Mouse (Mus musculus) forebrain, embryonic 16.5 days (tissue): Measurements from ENCODE around the gene Rgs8. TPM values are rescaled to one million over a fixed set of nuclear protein-coding genes. Genes with fewer than 3 reads are reported as not detected.

Experiments
- ATAC-seq: fragments of 200-750 bp; cut with Nextera tagmentation; 2 replicates; pipeline ENCODE4 v1.8.0; 2017; ENCODE audit warnings: mild to moderate bottlenecking, moderate library complexity
- H3K27ac ChIP-seq: fragments of 300-500 bp; sonication (generic); 2 replicates; pipeline ENCODE4 v1.5.1; 2014; ENCODE audit warnings: low read length, control low read depth
- H3K27me3 ChIP-seq: fragments of 300-500 bp; sonication (generic); replicated peaks from 2 replicates; pipeline ENCODE4 v1.6.1; 2014; ENCODE audit warnings: low read length; ENCODE audit not compliant: control insufficient read depth, insufficient read depth
- H3K36me3 ChIP-seq: fragments of 300-500 bp; sonication (generic); 2 replicates; pipeline ENCODE4 v1.6.1; 2014; ENCODE audit not compliant: control insufficient read depth, insufficient read depth
- H3K4me1 ChIP-seq: fragments of 300-500 bp; sonication (generic); replicated peaks from 2 replicates; pipeline ENCODE4 v1.6.1; 2014; ENCODE audit warnings: low read length; ENCODE audit not compliant: control insufficient read depth, insufficient read depth
- H3K4me2 ChIP-seq: fragments of 300-500 bp; sonication (generic); 2 replicates; pipeline ENCODE4 v1.6.1; 2014; ENCODE audit warnings: mild to moderate bottlenecking, low read length, control low read depth
- H3K4me3 ChIP-seq: fragments of 300-500 bp; sonication (generic); replicated peaks from 2 replicates; pipeline ENCODE4 v1.5.1; 2014; ENCODE audit warnings: mild to moderate bottlenecking, low read length, control low read depth
- H3K9ac ChIP-seq: fragments of 300-500 bp; sonication (generic); replicated peaks from 2 replicates; pipeline ENCODE4 v1.6.1; 2014; ENCODE audit warnings: low read depth, low read length, control low read depth
- H3K9me3 ChIP-seq: fragments of 300-500 bp; sonication (generic); 2 replicates; pipeline ENCODE4 v1.6.1; 2016; ENCODE audit warnings: low read length; ENCODE audit not compliant: control insufficient read depth
- WGBS: fragments of 180-500 bp; shearing (Covaris S2); extraction: QIAGEN DNeasy Blood & Tissue Kit; methylation state at CpG from one replicate; pipeline ENCODE4 v1.1.7; 2014; 5-methylcytosine and 5-hydroxymethylcytosine counted together
- polyA plus RNA-seq: library from polyadenylated mRNA; unstranded; fragments of >200 nt; fragmentation: Nextera tagmentation; extraction: Ambion mirVana; gene quantifications from 2 replicates; pipeline ENCODE4 v1.2.1, GENCODE M21; 2015

The Rgs8 gene
- polyA plus RNA-seq, result 16.1 and 22.4 TPM in 2 replicates

DNA sequence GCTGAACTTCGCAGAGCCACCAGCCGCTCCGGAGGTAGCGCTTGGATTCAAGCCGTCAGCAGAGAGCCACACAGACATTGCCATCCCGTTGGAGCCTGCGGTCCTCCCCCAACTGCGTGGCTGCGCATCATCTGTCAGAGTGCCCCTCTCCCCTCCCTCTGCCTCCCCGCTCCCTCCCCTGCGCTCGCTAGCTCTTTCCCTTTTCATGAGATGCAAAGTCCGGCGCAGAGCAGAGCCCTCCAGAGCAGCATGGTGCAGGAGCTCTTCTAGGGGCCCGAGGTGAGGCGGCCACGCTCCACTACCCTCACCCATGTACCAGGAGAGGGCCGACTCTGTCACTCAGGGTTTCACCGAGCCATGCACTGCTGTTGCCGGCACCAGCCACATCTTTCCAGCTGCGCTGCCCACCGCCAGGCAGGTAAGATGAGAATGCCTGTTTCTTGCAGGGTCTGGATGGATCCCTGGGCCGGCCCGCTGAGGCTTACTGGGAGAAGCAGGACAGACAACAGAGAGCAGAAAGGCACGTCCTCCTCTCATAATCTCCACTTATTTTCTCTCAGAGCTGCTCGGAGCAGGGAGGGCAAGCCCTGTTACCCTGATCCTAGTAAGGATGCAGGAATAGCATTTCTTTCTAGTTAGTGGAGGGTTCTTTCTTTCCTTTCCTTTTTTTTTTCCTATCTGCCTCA is at the start of gene Rgs8:
Rgs8 (plus strand) TSS at position 88 of the 686 bp plus-strand sequence.
- no peaks in the 10 kb centered on the region for H3K9me3 ChIP-seq
- peak within 1 kb of the TSS; percentile 65 for H3K9ac ChIP-seq
- 2% methylated on average over 26 of the region's 26 CpGs for WGBS
- peak within 1 kb of the TSS; percentile 74 for H3K4me2 ChIP-seq
- no peaks in the 10 kb centered on the region for H3K36me3 ChIP-seq
- peak within 1 kb of the TSS; percentile 52; the same call in 1 of the 2 replicates for H3K27ac ChIP-seq
- H3K27me3 ChIP-seq, result no peaks in the 10 kb centered on the region
- ATAC-seq, result peak; percentile 91
- peak within 1 kb of the TSS; percentile 48 for H3K4me3 ChIP-seq
- H3K4me1 ChIP-seq, result peaks cover 14% of the 10 kb centered on the region

DNA sequence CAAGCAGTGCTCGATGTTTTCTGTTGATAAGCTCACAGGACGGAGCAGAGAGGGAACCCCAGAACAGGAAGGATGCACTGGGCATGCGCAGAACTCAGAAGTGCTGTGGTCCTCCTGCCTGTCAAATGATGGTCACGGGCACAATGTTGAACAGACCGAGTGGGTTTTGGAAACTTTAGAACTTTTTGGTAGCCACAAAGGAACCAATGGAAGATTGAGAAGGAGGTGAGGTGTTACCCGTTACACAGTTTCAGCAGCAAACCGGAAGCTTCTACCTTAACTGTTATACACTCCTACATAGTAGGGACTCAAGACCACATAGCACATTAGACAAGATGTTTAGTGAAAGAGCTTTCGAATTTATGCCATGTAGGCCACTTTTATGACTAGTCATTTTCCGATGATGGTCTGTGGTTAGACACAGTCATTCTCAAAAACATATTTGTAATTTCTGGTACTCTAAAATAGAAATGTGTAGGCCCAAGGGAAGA is 35.4 kb upstream of the Rgs8 start:
- Histone ChIP-seq H3K27me3 (no peaks in the 10 kb centered on the region), H3K4me3 (no peak overlapping the region), H3K36me3 (no peaks in the 10 kb centered on the region), H3K9ac (no peak overlapping the region), H3K27ac (no peak overlapping the region), H3K4me1 (no peaks in the 10 kb centered on the region), H3K9me3 (no peaks in the 10 kb centered on the region), H3K4me2 (no peak overlapping the region)
- 97% methylated on average over 9 of the region's 9 CpGs for WGBS
- no peak for ATAC-seq

DNA sequence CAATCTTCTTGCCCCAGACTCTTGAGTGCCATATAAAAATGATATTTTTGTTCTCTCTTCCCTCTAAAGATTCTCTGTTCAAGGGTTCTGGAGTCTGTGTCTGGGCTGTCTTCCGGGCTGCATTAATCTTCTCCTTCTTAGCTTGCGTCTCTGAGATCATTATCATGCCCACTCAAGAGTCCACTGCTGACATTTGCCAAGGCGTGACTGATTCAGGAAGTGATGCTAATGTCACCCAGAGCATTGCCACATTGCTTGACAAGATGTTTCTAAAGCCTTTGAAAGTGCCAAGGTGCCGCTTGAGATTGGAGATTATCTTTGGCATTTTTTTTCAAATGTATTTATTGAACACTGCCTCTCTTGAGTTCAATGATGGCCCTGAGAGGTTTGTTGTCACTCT is 29.8 kb upstream of the Rgs8 start:
- Histone ChIP-seq H3K9me3 (no peaks in the 10 kb centered on the region), H3K4me1 (no peaks in the 10 kb centered on the region), H3K9ac (no peak overlapping the region), H3K4me2 (no peak overlapping the region), H3K36me3 (no peaks in the 10 kb centered on the region), H3K4me3 (no peak overlapping the region), H3K27ac (no peak overlapping the region), H3K27me3 (no peaks in the 10 kb centered on the region)
- ATAC-seq, result no peak
- 89% methylated on average over 4 of the region's 4 CpGs for WGBS

DNA sequence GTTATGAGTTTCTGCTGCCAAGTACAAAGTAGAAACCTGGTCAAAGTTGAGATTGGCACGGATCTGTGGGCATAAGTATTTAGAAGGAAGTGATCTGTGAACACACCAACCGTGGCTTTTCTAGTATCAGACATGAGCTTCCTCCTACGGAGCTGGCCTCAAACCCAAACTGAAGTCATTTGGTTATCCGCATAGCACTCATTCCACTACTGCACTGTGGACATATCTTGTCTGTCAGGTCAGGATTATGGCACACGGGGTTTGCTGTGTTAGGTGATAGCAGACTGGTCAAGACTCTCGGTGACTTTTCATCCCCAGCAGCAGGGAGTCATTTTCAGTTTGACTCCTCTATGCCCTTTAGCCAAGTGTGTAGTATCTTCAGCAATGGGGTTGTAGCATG is 20.1 kb upstream of the Rgs8 start:
- H3K27ac ChIP-seq, result no peak overlapping the region
- H3K9ac ChIP-seq, result no peak overlapping the region
- H3K27me3 ChIP-seq, result no peaks in the 10 kb centered on the region
- H3K36me3 ChIP-seq, result no peaks in the 10 kb centered on the region
- no peak overlapping the region for H3K4me3 ChIP-seq
- no peaks in the 10 kb centered on the region for H3K9me3 ChIP-seq
- H3K4me1 ChIP-seq, result peaks cover 4% of the 10 kb centered on the region
- no peak overlapping the region for H3K4me2 ChIP-seq
- 94% methylated on average over 6 of the region's 6 CpGs for WGBS
- no peak for ATAC-seq

DNA sequence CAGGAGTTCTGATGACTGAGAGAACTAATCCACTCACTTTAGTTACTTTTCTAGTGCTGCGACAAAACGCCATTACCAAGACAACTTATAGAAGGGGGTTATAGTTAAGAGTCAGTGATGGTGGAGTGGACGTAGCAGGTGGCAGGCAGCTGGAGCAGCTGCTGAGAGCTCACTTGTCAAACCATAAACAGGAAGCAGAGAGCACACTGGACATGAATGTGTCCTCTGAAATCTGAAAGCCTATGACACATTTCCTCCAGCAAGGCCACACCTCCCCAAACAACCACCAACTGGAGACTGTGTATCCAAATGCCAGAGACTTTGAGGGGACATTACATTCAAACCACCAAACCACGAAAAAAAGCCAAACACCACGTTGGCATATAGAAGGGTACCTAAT is 17.8 kb upstream of the Rgs8 start:
- Histone ChIP-seq H3K36me3 (no peaks in the 10 kb centered on the region), H3K27ac (no peak overlapping the region), H3K9me3 (no peaks in the 10 kb centered on the region), H3K4me3 (no peak overlapping the region), H3K9ac (no peak overlapping the region), H3K4me1 (peaks cover 4% of the 10 kb centered on the region), H3K4me2 (no peak overlapping the region), H3K27me3 (no peaks in the 10 kb centered on the region)
- WGBS, result 71% methylated on average over 5 of the region's 5 CpGs
- peak; percentile 39 for ATAC-seq

DNA sequence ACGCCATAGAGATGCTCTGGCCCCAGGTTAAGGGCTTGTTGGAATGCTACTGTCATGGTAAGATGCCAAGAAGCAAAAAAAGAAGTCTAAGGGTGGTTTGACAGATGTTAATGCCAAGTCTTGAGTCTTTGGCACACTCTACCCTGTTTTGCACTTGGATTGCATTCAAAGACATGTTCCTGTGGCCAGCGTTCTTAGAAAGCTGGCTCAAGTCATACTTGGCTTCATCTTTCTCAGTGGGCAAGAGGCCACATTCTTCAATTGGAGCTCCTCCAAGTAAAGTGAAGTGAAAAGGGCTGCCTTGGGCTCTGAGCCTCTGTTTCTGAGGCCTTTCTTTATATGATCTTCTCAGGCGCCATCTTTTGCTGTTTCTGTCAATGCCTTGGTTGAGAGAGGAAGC is 17.3 kb upstream of the Rgs8 start:
- peak; percentile 71 for ATAC-seq
- Histone ChIP-seq H3K9me3 (no peaks in the 10 kb centered on the region), H3K27me3 (no peaks in the 10 kb centered on the region), H3K36me3 (no peaks in the 10 kb centered on the region), H3K4me3 (no peak overlapping the region), H3K4me1 (peaks cover 4% of the 10 kb centered on the region), H3K27ac (no peak overlapping the region), H3K9ac (no peak overlapping the region), H3K4me2 (no peak overlapping the region)
- 40% methylated on average over 3 of the region's 3 CpGs for WGBS

DNA sequence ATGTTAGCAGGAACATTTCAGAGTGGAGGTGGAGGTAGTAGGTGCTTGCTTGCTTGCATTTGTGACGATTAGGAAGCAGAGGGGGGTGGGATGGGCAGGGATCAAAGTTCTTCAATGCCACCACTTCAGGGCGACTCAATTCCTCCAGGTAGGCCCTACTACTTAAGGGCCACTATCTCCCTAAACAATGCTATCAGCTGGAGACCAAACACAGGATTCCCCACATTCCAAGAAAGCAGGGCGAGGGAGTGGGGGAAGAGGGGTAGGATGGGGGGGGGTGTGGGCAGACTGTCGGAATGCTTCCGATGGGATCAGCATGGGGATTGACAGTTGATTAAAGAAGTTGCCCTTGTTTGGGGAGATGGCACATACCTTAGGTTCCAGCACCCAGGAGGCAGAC is 16.0 kb upstream of the Rgs8 start:
- no peak overlapping the region for H3K4me2 ChIP-seq
- ATAC-seq, result no peak
- H3K36me3 ChIP-seq, result no peaks in the 10 kb centered on the region
- WGBS, result 76% methylated on average over 5 of the region's 5 CpGs
- H3K9me3 ChIP-seq, result no peaks in the 10 kb centered on the region
- no peaks in the 10 kb centered on the region for H3K27me3 ChIP-seq
- H3K4me1 ChIP-seq, result peaks cover 13% of the 10 kb centered on the region
- no peak overlapping the region for H3K9ac ChIP-seq
- no peak overlapping the region for H3K4me3 ChIP-seq
- H3K27ac ChIP-seq, result no peak overlapping the region

DNA sequence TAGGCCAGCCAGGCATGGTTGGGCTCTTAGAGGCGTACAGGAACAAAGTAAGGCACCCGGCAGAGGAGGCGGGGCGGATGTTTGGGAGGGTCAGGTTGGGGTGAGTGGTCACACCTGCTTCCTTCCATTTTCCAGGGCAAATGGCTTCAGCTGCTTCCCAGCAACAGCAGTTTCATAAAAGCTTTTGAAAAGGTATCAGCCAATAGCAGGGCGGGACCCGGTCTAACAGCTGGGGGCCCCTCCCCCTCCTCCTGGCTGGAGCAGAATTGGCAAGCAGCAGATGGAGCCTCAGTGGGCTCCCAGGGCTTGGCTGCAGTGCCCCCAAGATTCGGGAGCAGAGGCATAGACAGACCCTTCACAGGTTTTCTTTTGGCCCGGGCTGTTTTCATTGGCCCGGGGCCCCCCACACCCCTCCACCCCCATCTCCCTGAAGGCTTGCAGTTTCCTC is 11.3 kb upstream of the Rgs8 start:
- peak overlapping the region; percentile 87 for H3K27ac ChIP-seq
- H3K4me3 ChIP-seq, result no peak overlapping the region
- no peaks in the 10 kb centered on the region for H3K27me3 ChIP-seq
- no peaks in the 10 kb centered on the region for H3K9me3 ChIP-seq
- H3K36me3 ChIP-seq, result no peaks in the 10 kb centered on the region
- peaks cover 27% of the 10 kb centered on the region for H3K4me1 ChIP-seq
- under 1% methylated on average over 9 of the region's 9 CpGs for WGBS
- H3K9ac ChIP-seq, result no peak overlapping the region; the same call in 1 of the 2 replicates
- H3K4me2 ChIP-seq, result peak overlapping the region; percentile 44
- ATAC-seq, result peak; percentile 90

DNA sequence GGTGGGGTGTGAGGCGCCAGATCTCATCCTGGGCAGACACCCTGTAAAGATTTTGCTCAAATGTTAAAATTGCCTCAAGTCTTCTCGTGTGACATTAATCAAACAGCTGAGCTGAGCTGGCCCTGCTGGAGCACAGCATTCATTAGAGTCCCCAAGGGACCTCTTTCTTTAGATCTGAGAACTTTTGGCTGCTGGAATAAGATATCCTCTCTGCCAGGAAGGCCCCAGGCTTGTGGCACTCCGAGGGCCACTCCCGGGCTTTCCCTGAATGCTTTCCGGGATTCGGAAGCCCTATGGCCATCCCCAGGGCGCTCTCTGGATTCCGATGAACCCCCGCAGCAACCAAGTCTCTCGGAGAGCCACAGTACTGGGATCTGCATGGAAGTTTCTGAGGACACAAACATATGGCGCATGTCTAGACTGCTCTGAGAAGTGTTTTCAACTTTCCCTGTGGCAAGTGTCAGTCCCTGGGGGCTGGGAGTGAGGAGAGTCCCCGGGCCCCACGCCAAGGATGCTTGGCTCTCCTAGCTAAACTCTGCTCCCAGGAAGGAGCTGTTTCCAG is 10.8 kb upstream of the Rgs8 start:
- Histone ChIP-seq H3K4me3 (0 out of 2 replicates have a peak overlapping the region, but pooled peaks have one; percentile 5), H3K9ac (peak overlapping the region; percentile 35), H3K36me3 (no peaks in the 10 kb centered on the region), H3K4me2 (peak overlapping the region; percentile 44), H3K4me1 (peaks cover 27% of the 10 kb centered on the region), H3K9me3 (no peaks in the 10 kb centered on the region), H3K27me3 (no peaks in the 10 kb centered on the region), H3K27ac (peak overlapping the region; percentile 87)
- peak; percentile 89 for ATAC-seq
- WGBS, result 1% methylated on average over 13 of the region's 13 CpGs
